Mouse (Mus musculus) heart, embryonic 13.5 days (tissue): ENCODE data around the gene Scoc. TPM values are rescaled to one million over a fixed set of nuclear protein-coding genes. Genes with fewer than 3 reads are reported as not detected.

Experiments used
- ATAC-seq: fragments of 200-750 bp; cut with Nextera tagmentation; 2 replicates; pipeline ENCODE4 v1.8.0; 2017; ENCODE audit warnings: moderate TSS enrichment; ENCODE audit not compliant: insufficient number of reproducible peaks, low FRiP score, low TSS enrichment; ENCODE audit errors: extremely low read depth
- H3K27ac ChIP-seq: fragments of 300-500 bp; sonication (generic); replicated peaks from 2 replicates; pipeline ENCODE4 v1.5.1; 2015; ENCODE audit warnings: moderate library complexity, mild to moderate bottlenecking, inconsistent platforms
- H3K27me3 ChIP-seq: fragments of 300-500 bp; sonication (generic); replicated peaks from 2 replicates; pipeline ENCODE4 v1.6.1; 2015; ENCODE audit warnings: mild to moderate bottlenecking, inconsistent platforms
- H3K36me3 ChIP-seq: fragments of 300-500 bp; sonication (generic); 2 replicates; pipeline ENCODE4 v1.6.1; 2015; ENCODE audit warnings: mild to moderate bottlenecking, inconsistent platforms
- H3K4me1 ChIP-seq: fragments of 300-500 bp; sonication (generic); 2 replicates; pipeline ENCODE4 v1.6.1; 2015; ENCODE audit warnings: inconsistent platforms
- H3K4me2 ChIP-seq: fragments of 300-500 bp; sonication (generic); 2 replicates; pipeline ENCODE4 v1.6.1; 2015; ENCODE audit warnings: inconsistent platforms, mild to moderate bottlenecking, moderate library complexity
- H3K4me3 ChIP-seq: fragments of 300-500 bp; sonication (generic); 2 replicates; pipeline ENCODE4 v1.5.1; 2015; ENCODE audit warnings: moderate library complexity, mild to moderate bottlenecking, inconsistent platforms
- H3K9ac ChIP-seq: fragments of 300-500 bp; sonication (generic); 2 replicates; pipeline ENCODE4 v1.6.1; 2015; ENCODE audit warnings: inconsistent platforms, mild to moderate bottlenecking, moderate library complexity
- H3K9me3 ChIP-seq: fragments of 300-500 bp; sonication (generic); 2 replicates; pipeline ENCODE4 v1.6.1; 2016; ENCODE audit warnings: inconsistent platforms
- WGBS: fragments of 180-500 bp; shearing (Covaris S2); methylation state at CpG from one replicate; pipeline ENCODE4 v1.1.7; 2015; ENCODE audit warnings: mixed read lengths; 5-methylcytosine and 5-hydroxymethylcytosine counted together
- polyA plus RNA-seq: library from polyadenylated mRNA; unstranded; fragments of >200 nt; fragmentation: Nextera tagmentation; extraction: Ambion mirVana; gene quantifications from 2 replicates; pipeline ENCODE4 v1.2.1, GENCODE M21; 2015

The Scoc gene
- polyA plus RNA-seq, 1 experiment from 2014 or later = 80.1 TPM

GRCm38 (mm10) chr8:83426949-83427348 is 31.2 kb downstream of the Scoc start:
- no peak overlapping the region for H3K9ac ChIP-seq
- H3K4me1 ChIP-seq = peaks cover 18% of the 10 kb centered on the region
- no peak for ATAC-seq
- peaks cover 77% of the 10 kb centered on the region for H3K27me3 ChIP-seq
- WGBS = 30% methylated on average over 7 of the region's 7 CpGs
- H3K27ac ChIP-seq = no peak overlapping the region
- H3K4me3 ChIP-seq = no peak overlapping the region
- no peaks in the 10 kb centered on the region for H3K36me3 ChIP-seq
- H3K4me2 ChIP-seq = no peak overlapping the region; the same call in 1 of the 2 replicates
- no peaks in the 10 kb centered on the region for H3K9me3 ChIP-seq

GRCm38 (mm10) chr8:83426104-83426759 is 32.0 kb downstream of the Scoc start:
- Histone ChIP-seq H3K9ac (no peak overlapping the region), H3K27ac (no peak overlapping the region), H3K9me3 (no peaks in the 10 kb centered on the region), H3K4me2 (peak overlapping the region; percentile 19; the same call in 1 of the 2 replicates), H3K4me1 (peaks cover 18% of the 10 kb centered on the region), H3K36me3 (no peaks in the 10 kb centered on the region), H3K27me3 (peaks cover 80% of the 10 kb centered on the region), H3K4me3 (no peak overlapping the region)
- 53% methylated on average over 11 of the region's 11 CpGs for WGBS
- ATAC-seq = no peak

DNA sequence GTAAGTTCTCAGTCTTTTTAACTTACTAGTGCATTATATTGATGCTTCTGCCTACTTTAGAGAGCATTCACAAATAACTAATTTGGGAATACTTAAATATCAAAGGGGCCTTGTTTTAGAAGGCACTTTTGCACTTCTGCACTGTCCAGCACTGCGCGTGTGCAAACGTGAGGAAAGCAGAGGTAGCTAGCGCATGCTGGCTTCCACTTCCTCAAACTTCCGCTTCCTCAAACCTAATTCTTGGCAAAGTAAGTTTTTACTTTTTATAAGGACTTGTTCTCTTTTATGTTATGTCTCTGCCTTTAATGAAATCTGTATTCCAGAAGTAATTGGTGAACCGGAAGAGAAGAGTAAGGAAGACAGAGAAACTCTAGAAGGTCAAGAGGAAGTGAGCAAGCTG is 33.0 kb downstream of the Scoc start:
- WGBS = 86% methylated on average over 6 of the region's 6 CpGs
- ATAC-seq = no peak
- no peak overlapping the region for H3K4me3 ChIP-seq
- no peaks in the 10 kb centered on the region for H3K36me3 ChIP-seq
- peaks cover 78% of the 10 kb centered on the region for H3K27me3 ChIP-seq
- no peak overlapping the region for H3K27ac ChIP-seq
- no peak overlapping the region for H3K9ac ChIP-seq
- H3K4me1 ChIP-seq = peaks cover 18% of the 10 kb centered on the region
- no peaks in the 10 kb centered on the region for H3K9me3 ChIP-seq
- H3K4me2 ChIP-seq = no peak overlapping the region

- Histone ChIP-seq H3K36me3 (no peaks in the 10 kb centered on the region), H3K4me3 (no peak overlapping the region), H3K4me1 (peaks cover 18% of the 10 kb centered on the region), H3K9me3 (no peaks in the 10 kb centered on the region), H3K27ac (no peak overlapping the region), H3K27me3 (peaks cover 80% of the 10 kb centered on the region), H3K9ac (no peak overlapping the region), H3K4me2 (no peak overlapping the region)
- 58% methylated on average over 13 of the region's 13 CpGs for WGBS
- ATAC-seq = no peak
Observed at GRCm38 (mm10) chr8:83423032-83423825, 35.0 kb downstream of the Scoc start.

DNA sequence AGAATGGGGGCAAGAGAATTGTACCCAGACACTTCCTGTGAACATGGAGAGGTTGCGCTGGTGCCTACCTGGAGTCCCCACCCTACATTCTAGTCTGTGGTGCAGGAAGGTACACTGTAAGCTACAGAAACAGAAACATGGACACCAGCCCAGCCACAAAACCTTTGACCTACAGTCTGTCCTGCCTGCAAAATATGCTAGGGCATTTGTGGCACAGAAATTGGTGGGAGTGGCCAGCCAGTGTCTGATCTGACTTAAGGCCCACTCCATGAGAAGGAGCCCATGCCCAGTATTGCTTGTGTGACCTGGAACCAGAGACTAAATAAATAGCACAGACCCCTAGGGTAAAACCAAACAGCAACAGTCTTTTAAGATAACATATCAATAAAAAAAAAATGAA is 36.8 kb downstream of the Scoc start:
- peaks cover 4% of the 10 kb centered on the region for H3K4me1 ChIP-seq
- peaks cover 84% of the 10 kb centered on the region for H3K27me3 ChIP-seq
- no peaks in the 10 kb centered on the region for H3K9me3 ChIP-seq
- 89% methylated on average over 1 of the region's 1 CpGs for WGBS
- H3K4me2 ChIP-seq = no peak overlapping the region
- no peaks in the 10 kb centered on the region for H3K36me3 ChIP-seq
- H3K9ac ChIP-seq = no peak overlapping the region
- no peak overlapping the region for H3K27ac ChIP-seq
- ATAC-seq = no peak
- H3K4me3 ChIP-seq = no peak overlapping the region

- H3K4me2 ChIP-seq = no peak overlapping the region
- H3K27me3 ChIP-seq = peaks cover 69% of the 10 kb centered on the region
- ATAC-seq = no peak
- H3K9me3 ChIP-seq = no peaks in the 10 kb centered on the region
- no peak overlapping the region for H3K4me3 ChIP-seq
- H3K36me3 ChIP-seq = no peaks in the 10 kb centered on the region
- WGBS = 83% methylated on average over 11 of the region's 11 CpGs
- H3K4me1 ChIP-seq = no peaks in the 10 kb centered on the region
- H3K27ac ChIP-seq = no peak overlapping the region
- H3K9ac ChIP-seq = no peak overlapping the region
Observed at GRCm38 (mm10) chr8:83418805-83419516, 39.2 kb downstream of the Scoc start.

DNA sequence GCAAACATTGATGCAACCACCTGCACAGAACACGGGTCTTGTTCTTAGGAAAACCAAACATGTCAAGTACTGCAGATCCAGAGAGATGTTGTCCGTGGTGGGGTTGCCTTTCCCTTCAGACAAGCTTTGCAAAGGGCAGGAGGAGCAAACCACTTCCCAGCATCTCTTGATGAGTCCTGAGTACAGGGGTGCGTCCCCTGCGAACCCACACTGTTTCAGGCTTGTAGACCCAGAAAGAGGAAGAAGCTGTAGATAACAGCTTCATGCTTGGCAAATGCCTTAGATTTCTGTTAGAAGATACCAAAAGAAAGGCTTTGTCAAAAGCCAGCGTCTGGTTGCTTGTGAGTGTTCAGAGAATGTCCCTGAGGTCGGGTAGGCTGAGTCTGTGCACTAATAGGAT is 40.2 kb downstream of the Scoc start:
- no peak overlapping the region for H3K4me2 ChIP-seq
- WGBS = 61% methylated on average over 6 of the region's 6 CpGs
- H3K4me3 ChIP-seq = no peak overlapping the region
- H3K27ac ChIP-seq = no peak overlapping the region
- no peak for ATAC-seq
- no peaks in the 10 kb centered on the region for H3K4me1 ChIP-seq
- no peak overlapping the region for H3K9ac ChIP-seq
- no peaks in the 10 kb centered on the region for H3K9me3 ChIP-seq
- peaks cover 61% of the 10 kb centered on the region for H3K27me3 ChIP-seq
- H3K36me3 ChIP-seq = no peaks in the 10 kb centered on the region

DNA sequence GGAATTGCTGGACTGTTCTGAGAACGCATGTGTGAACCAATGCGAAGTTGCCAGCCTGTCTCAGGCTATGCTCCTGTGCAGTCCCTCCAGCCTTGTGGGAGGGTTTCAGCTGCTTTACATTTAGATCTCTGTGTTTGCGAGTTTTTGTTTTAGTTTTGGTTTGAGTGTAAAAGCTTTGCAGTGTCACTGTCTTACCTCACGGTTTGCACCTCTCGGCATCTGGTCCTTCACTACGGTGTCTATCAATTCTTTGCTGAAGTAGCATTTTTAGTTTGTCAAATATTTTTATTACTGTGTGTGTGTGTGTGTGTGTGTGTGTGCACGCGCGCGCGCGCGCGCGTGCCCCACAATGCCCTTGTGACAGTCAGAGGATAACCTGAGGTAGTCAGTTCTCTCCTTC is 41.3 kb downstream of the Scoc start:
- Histone ChIP-seq H3K4me1 (no peaks in the 10 kb centered on the region), H3K4me3 (no peak overlapping the region), H3K4me2 (no peak overlapping the region), H3K27me3 (peaks cover 54% of the 10 kb centered on the region), H3K9me3 (no peaks in the 10 kb centered on the region), H3K9ac (no peak overlapping the region), H3K36me3 (no peaks in the 10 kb centered on the region), H3K27ac (no peak overlapping the region)
- no peak for ATAC-seq
- 92% methylated on average over 15 of the region's 15 CpGs for WGBS

GRCm38 (mm10) chr8:83408496-83408895 is 49.7 kb downstream of the Scoc start:
- no peak overlapping the region for H3K9ac ChIP-seq
- H3K4me1 ChIP-seq = no peaks in the 10 kb centered on the region
- peaks cover 39% of the 10 kb centered on the region for H3K27me3 ChIP-seq
- WGBS = 58% methylated on average over 7 of the region's 7 CpGs
- H3K9me3 ChIP-seq = no peaks in the 10 kb centered on the region
- no peak for ATAC-seq
- no peaks in the 10 kb centered on the region for H3K36me3 ChIP-seq
- no peak overlapping the region for H3K4me2 ChIP-seq
- no peak overlapping the region for H3K27ac ChIP-seq
- H3K4me3 ChIP-seq = no peak overlapping the region

GRCm38 (mm10) chr8:83406836-83407235 is 51.4 kb downstream of the Scoc start:
- Histone ChIP-seq H3K9ac (no peak overlapping the region), H3K36me3 (no peaks in the 10 kb centered on the region), H3K4me1 (no peaks in the 10 kb centered on the region), H3K27ac (no peak overlapping the region), H3K27me3 (peaks cover 46% of the 10 kb centered on the region), H3K4me3 (no peak overlapping the region), H3K9me3 (no peaks in the 10 kb centered on the region), H3K4me2 (no peak overlapping the region)
- no peak for ATAC-seq
- 38% methylated on average over 6 of the region's 6 CpGs for WGBS

DNA sequence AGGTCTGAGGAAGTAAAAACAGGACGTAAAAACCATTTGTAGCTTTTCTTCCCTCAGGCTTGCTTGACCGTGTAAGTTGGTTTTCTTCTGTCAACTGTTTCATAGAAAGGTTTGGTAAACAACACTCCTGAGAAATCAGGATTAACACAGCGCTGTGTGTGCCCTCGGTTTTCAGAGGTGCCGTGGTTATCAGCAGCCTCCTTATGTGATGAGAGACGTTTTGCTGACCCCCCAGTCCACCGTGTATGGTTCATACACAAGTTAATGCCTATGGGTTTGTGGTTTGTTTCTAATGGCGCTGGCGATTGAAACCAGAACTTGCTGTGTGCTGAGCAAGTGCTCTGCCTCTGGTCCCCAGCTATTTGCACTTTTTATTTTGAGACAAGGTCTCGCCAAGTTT is 52.6 kb downstream of the Scoc start:
- H3K4me1 ChIP-seq = no peaks in the 10 kb centered on the region
- no peak overlapping the region for H3K27ac ChIP-seq
- no peaks in the 10 kb centered on the region for H3K36me3 ChIP-seq
- H3K9ac ChIP-seq = no peak overlapping the region
- H3K4me2 ChIP-seq = no peak overlapping the region
- WGBS = 37% methylated on average over 10 of the region's 10 CpGs
- no peaks in the 10 kb centered on the region for H3K9me3 ChIP-seq
- no peak for ATAC-seq
- peaks cover 46% of the 10 kb centered on the region for H3K27me3 ChIP-seq
- no peak overlapping the region for H3K4me3 ChIP-seq
